Mouse (Mus musculus) MEL (cell line): ENCODE measurements around the gene Hs6st3.

Experiments used
- BHLHE40 ChIP-seq: IDR thresholded peaks from 2 replicates; pipeline ENCODE4 v1.6.1; 2012; ENCODE audit warnings: low read depth, mild to moderate bottlenecking, inconsistent platforms, low read length, improper control_type of control experiment, borderline replicate concordance
- CTCF ChIP-seq, 3 experiments: IDR thresholded peaks in 2 of 3; conservative IDR thresholded peaks in 1 of 3; 2 replicates each; pipeline ENCODE4 v1.5.1; 2011 to 2012; ENCODE audit warnings: low read length in 3 of 3, low read depth in 2 of 3, mild to moderate bottlenecking in 2 of 3, improper control_type of control experiment in 1 of 3, inconsistent platforms in 1 of 3, mixed read lengths in 1 of 3, moderate library complexity in 1 of 3; ENCODE audit not compliant: control insufficient read depth in 1 of 3, insufficient read depth in 1 of 3, poor library complexity in 1 of 3, severe bottlenecking in 1 of 3
- GATA1 ChIP-seq: IDR thresholded peaks from 2 replicates; pipeline ENCODE4 v1.6.1; 2011; ENCODE audit warnings: low read depth, low read length, improper control_type of control experiment
- MAZ ChIP-seq: IDR thresholded peaks from 2 replicates; pipeline ENCODE4 v1.6.1; 2012; ENCODE audit warnings: low read depth, mild to moderate bottlenecking, inconsistent platforms, low read length, improper control_type of control experiment
- NELFE ChIP-seq: IDR thresholded peaks from 2 replicates; pipeline ENCODE4 v1.6.1; 2011; ENCODE audit warnings: low read depth, low read length, improper control_type of control experiment
- POLR2A ChIP-seq, 2 experiments: IDR thresholded peaks; 2 replicates each; pipeline ENCODE4 v1.6.1; 2011 to 2012; ENCODE audit warnings: low read length in 2 of 2, mild to moderate bottlenecking in 2 of 2, control low read depth in 1 of 2, improper control_type of control experiment in 1 of 2, low read depth in 1 of 2, moderate library complexity in 1 of 2; ENCODE audit not compliant: control insufficient read depth in 1 of 2, insufficient read depth in 1 of 2, poor library complexity in 1 of 2
- SMC3 ChIP-seq: IDR thresholded peaks from 2 replicates; pipeline ENCODE4 v1.6.1; 2011; ENCODE audit warnings: low read depth, low read length, improper control_type of control experiment
- ZNF384 ChIP-seq: IDR thresholded peaks from 2 replicates; pipeline ENCODE4 v1.6.1; 2012; ENCODE audit warnings: low read depth, mild to moderate bottlenecking, inconsistent platforms, low read length, improper control_type of control experiment

- no peak for TF ChIP-seq CTCF (IDR thresholded peaks at IDR 0.05 in 2 of 3, conservative IDR thresholded peaks at IDR 0.05 in 1 of 3; ENCODE audit: control insufficient read depth in 1 of 3, insufficient read depth in 1 of 3, low read depth in 2 of 3, low read length in 3 of 3, poor library complexity in 1 of 3, severe bottlenecking in 1 of 3)
- no peak for TF ChIP-seq SMC3
- TF ChIP-seq NELFE, result no peak
- no peak for TF ChIP-seq MAZ
- no peak for TF ChIP-seq BHLHE40
- TF ChIP-seq GATA1, result no peak
- TF ChIP-seq ZNF384, result no peak
- no peak for TF ChIP-seq POLR2A (IDR thresholded peaks at IDR 0.05; ENCODE audit: control insufficient read depth in 1 of 2, insufficient read depth in 1 of 2, low read depth in 1 of 2, low read length in 2 of 2, poor library complexity in 1 of 2)
Measured at GRCm38 (mm10) chr14:119318379-119318778, 180.2 kb downstream of the Hs6st3 start.
